Mouse (Mus musculus) megakaryocyte, embryonic 14.5 days (primary cell): Measurements from ENCODE around the gene 4930453N24Rik. TPM values are rescaled to one million over a fixed set of nuclear protein-coding genes. Genes with fewer than 3 reads are reported as not detected.

Experiments
- H3K27me3 ChIP-seq: replicated peaks from 2 replicates; pipeline ENCODE3; 2012; ENCODE audit warnings: inconsistent platforms
- H3K36me3 ChIP-seq: replicated peaks from 2 replicates; pipeline ENCODE3; 2012; ENCODE audit warnings: low read length, inconsistent platforms, mixed read lengths
- H3K4me1 ChIP-seq: 2 replicates; pipeline ENCODE4 v1.6.1; 2012; ENCODE audit warnings: inconsistent platforms
- H3K4me3 ChIP-seq: replicated peaks from 2 replicates; pipeline ENCODE3; 2012; ENCODE audit warnings: moderate library complexity, mild to moderate bottlenecking, inconsistent platforms
- H3K9me3 ChIP-seq: 2 replicates; pipeline ENCODE4 v1.6.1; 2012; ENCODE audit warnings: inconsistent platforms
- FLI1 ChIP-seq: IDR thresholded peaks from 2 replicates; pipeline ENCODE4 v1.6.1; 2012; ENCODE audit warnings: low read length, inconsistent platforms, mixed read lengths
- GATA1 ChIP-seq: IDR thresholded peaks from 3 replicates; pipeline ENCODE4 v1.6.1; 2012; ENCODE audit warnings: mixed read lengths, low read length, inconsistent platforms, borderline replicate concordance
- polyA plus RNA-seq: library from polyadenylated mRNA; stranded (reverse); fragments of >175 nt; gene quantifications from 2 replicates; pipeline ENCODE4 v1.2.3, GENCODE M21; 2012; ENCODE audit warnings: low replicate concordance; ENCODE audit not compliant: insufficient read depth

4930453N24Rik gene
- polyA plus RNA-seq, 1 experiment, result 8.1 TPM

DNA sequence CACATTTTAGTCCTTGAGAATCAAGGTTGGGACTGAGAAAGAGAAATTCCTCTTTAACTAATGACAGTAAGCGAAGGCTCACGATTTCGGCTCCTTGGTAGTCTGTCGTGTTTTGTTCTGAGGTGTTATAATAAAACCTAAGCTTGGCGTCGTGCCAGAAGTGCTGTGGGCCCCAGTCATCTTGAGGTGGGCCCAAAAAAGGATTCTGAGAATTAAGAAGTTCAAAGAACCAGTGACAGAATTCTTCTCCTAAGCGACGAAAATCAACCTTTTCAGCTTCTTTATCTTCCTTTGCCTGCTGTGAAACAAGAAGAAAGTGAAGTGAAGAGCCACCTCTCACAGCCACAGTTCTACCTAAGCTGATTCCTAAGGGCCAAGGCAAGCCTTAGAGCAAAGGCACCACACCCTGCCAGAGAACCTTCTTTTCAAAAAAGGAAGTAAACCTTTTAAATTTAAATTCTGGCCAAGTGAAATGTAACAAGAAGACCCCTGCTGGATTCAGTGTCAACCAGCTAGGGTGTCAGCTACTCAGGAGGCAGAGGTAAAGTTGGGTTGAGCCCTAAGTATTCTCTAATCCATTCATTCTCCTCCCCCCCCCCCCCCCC lies 4.2 kb downstream of the 4930453N24Rik start:
- Histone ChIP-seq H3K27me3 (no peaks in the 10 kb centered on the region), H3K4me1 (peaks cover 12% of the 10 kb centered on the region), H3K4me3 (no peak overlapping the region), H3K36me3 (peaks cover 59% of the 10 kb centered on the region), H3K9me3 (peaks cover 10% of the 10 kb centered on the region)
- no peak for TF ChIP-seq FLI1
- no peak for TF ChIP-seq GATA1

DNA sequence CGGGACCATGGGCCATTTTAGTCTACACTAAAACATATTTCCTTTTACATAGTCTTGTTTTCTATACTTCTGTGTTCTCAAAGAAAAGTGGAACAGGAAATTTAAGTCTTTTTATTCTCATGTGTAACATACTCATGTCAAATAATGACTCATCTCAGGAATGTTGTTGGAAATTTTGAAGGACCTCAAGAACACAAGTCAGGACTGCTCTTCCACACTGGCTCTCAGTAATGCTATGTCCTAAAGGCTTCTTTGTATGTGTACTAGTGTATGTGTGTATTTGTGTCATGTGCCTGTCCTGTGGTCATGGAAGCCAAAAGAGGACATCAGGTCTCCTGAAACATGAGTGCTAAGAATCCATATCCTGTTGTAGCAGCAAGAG lies 11.7 kb downstream of the 4930453N24Rik start:
- Histone ChIP-seq H3K4me3 (peak overlapping the region; percentile 26), H3K9me3 (peaks cover 18% of the 10 kb centered on the region), H3K27me3 (no peaks in the 10 kb centered on the region), H3K4me1 (peaks cover 51% of the 10 kb centered on the region), H3K36me3 (peaks cover 40% of the 10 kb centered on the region)
- TF ChIP-seq FLI1 (no peak), GATA1 (no peak)

GRCm38 (mm10) chr16:64758561-64759244 lies 12.3 kb downstream of the 4930453N24Rik start:
- H3K4me1 ChIP-seq, result peaks cover 55% of the 10 kb centered on the region
- H3K36me3 ChIP-seq, result peaks cover 35% of the 10 kb centered on the region
- H3K4me3 ChIP-seq, result no peak overlapping the region
- TF ChIP-seq GATA1, result peak; percentile 68; the same call in 1 of the 3 replicates
- TF ChIP-seq FLI1, result no peak
- H3K27me3 ChIP-seq, result no peaks in the 10 kb centered on the region
- H3K9me3 ChIP-seq, result peaks cover 18% of the 10 kb centered on the region

DNA sequence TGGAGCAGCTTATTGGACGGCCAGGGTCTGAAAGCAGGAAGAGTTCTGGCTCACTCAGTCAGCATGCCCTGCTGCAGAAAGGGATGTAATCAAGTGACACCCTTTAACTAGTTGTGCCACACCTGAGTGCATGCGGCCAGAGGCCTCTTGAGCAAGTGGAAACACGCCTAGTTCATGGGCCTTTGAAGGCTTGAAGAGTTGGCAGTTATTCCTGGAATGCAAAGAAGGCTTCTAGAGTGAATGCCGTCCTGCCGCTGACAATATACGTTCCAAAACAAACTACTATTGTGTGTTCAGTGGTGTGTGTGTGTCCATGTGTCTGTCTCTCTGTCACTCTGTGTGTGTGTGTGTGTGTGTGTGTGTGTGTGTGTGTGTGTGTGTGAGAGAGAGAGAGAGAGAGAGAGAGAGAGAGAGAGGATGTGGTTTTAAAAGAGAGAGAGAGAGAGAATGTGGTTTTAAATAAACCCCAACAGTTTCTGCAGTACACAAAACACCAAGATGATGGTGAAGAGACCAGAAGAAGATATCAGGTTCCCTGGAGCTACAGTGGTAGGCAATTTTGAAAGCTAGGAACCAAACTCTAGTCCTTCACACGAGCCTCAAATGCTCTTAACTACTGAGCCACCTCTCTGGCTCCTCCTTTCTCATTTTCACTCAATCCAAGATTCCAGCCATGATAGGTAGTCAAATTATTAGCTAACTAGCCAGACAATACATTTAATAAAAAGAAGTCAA lies 13.1 kb downstream of the 4930453N24Rik start:
- no peak for TF ChIP-seq FLI1
- no peak for TF ChIP-seq GATA1
- Histone ChIP-seq H3K4me3 (peak overlapping the region; percentile 38), H3K36me3 (peaks cover 26% of the 10 kb centered on the region), H3K27me3 (no peaks in the 10 kb centered on the region), H3K4me1 (peaks cover 56% of the 10 kb centered on the region), H3K9me3 (peaks cover 9% of the 10 kb centered on the region)

DNA sequence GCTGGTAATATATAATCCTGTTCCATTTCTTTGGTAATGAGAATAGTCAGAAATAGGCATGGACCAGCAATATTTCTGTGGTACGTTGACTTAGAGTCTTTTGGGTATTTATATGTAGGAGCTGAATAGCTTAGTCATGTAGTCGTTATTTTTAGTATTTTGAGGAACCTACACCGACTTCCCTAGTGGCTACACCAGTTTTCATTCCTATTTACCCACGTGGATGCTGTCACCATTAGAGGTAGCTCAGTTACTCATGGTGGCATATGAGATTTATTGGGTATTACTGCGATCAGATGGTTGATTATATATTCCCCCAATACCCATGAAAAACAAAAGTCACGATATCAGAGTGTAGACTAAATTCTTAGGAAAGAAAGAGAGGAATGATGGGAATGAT lies 14.6 kb downstream of the 4930453N24Rik start:
- Histone ChIP-seq H3K9me3 (peaks cover 8% of the 10 kb centered on the region; the same call in 1 of the 2 replicates), H3K4me1 (peaks cover 56% of the 10 kb centered on the region), H3K27me3 (no peaks in the 10 kb centered on the region), H3K36me3 (peaks cover 16% of the 10 kb centered on the region), H3K4me3 (no peak overlapping the region)
- TF ChIP-seq GATA1 (no peak), FLI1 (no peak)

DNA sequence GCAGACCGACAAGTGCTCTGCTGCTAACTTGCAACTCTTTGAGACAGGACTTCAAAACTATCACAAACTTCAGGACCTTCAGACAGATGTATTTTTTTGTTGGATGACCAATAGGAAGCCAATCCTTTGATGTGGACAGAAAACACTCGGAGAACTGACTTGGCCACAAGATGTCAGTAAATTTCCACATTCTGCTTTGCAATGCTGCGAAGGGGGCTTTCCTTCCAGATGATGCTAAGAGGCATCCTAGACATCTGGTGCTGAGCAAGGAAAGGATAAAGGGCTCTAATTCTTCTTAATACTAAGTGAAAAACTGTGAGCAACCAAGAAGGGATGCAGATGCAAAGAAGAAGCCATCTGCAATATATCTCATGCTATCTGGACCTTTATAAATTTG lies 16.2 kb downstream of the 4930453N24Rik start:
- peaks cover 9% of the 10 kb centered on the region for H3K36me3 ChIP-seq
- no peak overlapping the region for H3K4me3 ChIP-seq
- peaks cover 8% of the 10 kb centered on the region; the same call in 1 of the 2 replicates for H3K9me3 ChIP-seq
- no peaks in the 10 kb centered on the region for H3K27me3 ChIP-seq
- TF ChIP-seq FLI1, result no peak
- no peak for TF ChIP-seq GATA1
- H3K4me1 ChIP-seq, result peaks cover 57% of the 10 kb centered on the region

GRCm38 (mm10) chr16:64753990-64754742 lies 16.8 kb downstream of the 4930453N24Rik start:
- Histone ChIP-seq H3K9me3 (peaks cover 8% of the 10 kb centered on the region; the same call in 1 of the 2 replicates), H3K4me3 (no peak overlapping the region), H3K27me3 (no peaks in the 10 kb centered on the region), H3K36me3 (peaks cover 9% of the 10 kb centered on the region), H3K4me1 (peaks cover 52% of the 10 kb centered on the region)
- TF ChIP-seq FLI1 (no peak), GATA1 (no peak)

- no peaks in the 10 kb centered on the region for H3K9me3 ChIP-seq
- H3K36me3 ChIP-seq, result no peaks in the 10 kb centered on the region
- no peaks in the 10 kb centered on the region for H3K27me3 ChIP-seq
- peaks cover 7% of the 10 kb centered on the region; the same call in 1 of the 2 replicates for H3K4me1 ChIP-seq
- H3K4me3 ChIP-seq, result no peak overlapping the region
- TF ChIP-seq FLI1, result no peak
- no peak for TF ChIP-seq GATA1
These were observed 22.7 kb downstream of the 4930453N24Rik start for GRCm38 (mm10) chr16:64748237-64748636.

DNA sequence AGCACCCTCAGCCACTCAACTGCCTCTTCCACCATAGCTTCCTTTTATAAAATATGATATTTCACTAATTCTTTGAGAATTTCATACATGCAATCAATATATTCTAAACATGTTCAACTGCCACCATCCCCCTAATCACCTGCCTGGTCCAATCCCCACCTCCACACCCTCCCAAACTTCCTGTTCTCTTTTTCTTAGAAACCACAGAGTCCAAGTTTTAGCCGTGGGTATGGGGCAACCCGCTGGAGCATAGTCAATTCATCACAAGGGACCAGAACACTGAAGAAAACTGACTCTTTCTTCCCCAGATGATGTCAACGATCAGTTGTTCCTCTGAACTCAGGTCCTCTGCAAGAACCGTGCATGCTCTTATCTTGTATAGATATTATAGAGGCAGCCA lies 25.9 kb downstream of the 4930453N24Rik start:
- Histone ChIP-seq H3K9me3 (no peaks in the 10 kb centered on the region; the same call in 1 of the 2 replicates), H3K4me3 (no peak overlapping the region), H3K36me3 (no peaks in the 10 kb centered on the region), H3K4me1 (peaks cover 3% of the 10 kb centered on the region; the same call in 1 of the 2 replicates), H3K27me3 (no peaks in the 10 kb centered on the region)
- TF ChIP-seq FLI1 (no peak), GATA1 (no peak)
